Mouse (Mus musculus) myocyte (in vitro differentiated cells): ENCODE measurements around the gene Dnajb4. TPM values are rescaled to one million over a fixed set of nuclear protein-coding genes. Genes with fewer than 3 reads are reported as not detected.

Source experiments
- H3K27me3 ChIP-seq: one replicate; pipeline ENCODE4 v1.6.1; 2011; ENCODE audit not compliant: control insufficient read depth, insufficient read depth, insufficient read length
- H3K36me3 ChIP-seq: one replicate; pipeline ENCODE4 v1.6.1; 2011; ENCODE audit not compliant: control insufficient read depth, insufficient read depth
- H3K4me2 ChIP-seq: one replicate; pipeline ENCODE4 v1.6.1; 2011; ENCODE audit warnings: low read depth, control low read depth
- H3K4me3 ChIP-seq: one replicate; pipeline ENCODE4 v1.5.1; 2011; ENCODE audit warnings: mild to moderate bottlenecking, control low read depth, moderate library complexity
- H3K79me2 ChIP-seq: one replicate; pipeline ENCODE4 v1.6.1; 2011; ENCODE audit not compliant: control insufficient read depth, insufficient read depth
- H3ac ChIP-seq: one replicate; pipeline ENCODE4 v1.6.1; 2011; ENCODE audit not compliant: control insufficient read depth, insufficient read length
- CEBPB ChIP-seq: IDR thresholded peaks from 2 replicates; pipeline ENCODE4 v1.6.1; 2011; ENCODE audit warnings: mild to moderate bottlenecking, moderate library complexity; ENCODE audit not compliant: poor library complexity, insufficient read depth, severe bottlenecking
- E2F4 ChIP-seq: IDR thresholded peaks from one replicate; pipeline ENCODE4 v1.6.1; 2011; ENCODE audit warnings: mild to moderate bottlenecking, control low read depth, moderate library complexity; ENCODE audit not compliant: insufficient read depth
- MAX ChIP-seq: IDR thresholded peaks from one replicate; pipeline ENCODE4 v1.6.1; 2011; ENCODE audit warnings: low read depth, mild to moderate bottlenecking, control low read depth
- MYOD1 ChIP-seq, 3 experiments: IDR thresholded peaks; one replicate each; pipeline ENCODE4 v1.6.1; 2011; ENCODE audit warnings: control low read depth in 2 of 3, low read depth in 2 of 3, mild to moderate bottlenecking in 2 of 3, moderate library complexity in 1 of 3; ENCODE audit not compliant: insufficient read length in 2 of 3, control insufficient read depth in 1 of 3
- MYOG ChIP-seq, 3 experiments: IDR thresholded peaks; one replicate each; pipeline ENCODE4 v1.6.1; 2011; ENCODE audit warnings: control low read depth in 2 of 3, low read depth in 2 of 3, mild to moderate bottlenecking in 2 of 3; ENCODE audit not compliant: insufficient read length in 2 of 3, control insufficient read depth in 1 of 3, insufficient read depth in 1 of 3
- POLR2A ChIP-seq: IDR thresholded peaks from one replicate; pipeline ENCODE4 v1.6.1; 2011; ENCODE audit warnings: low read depth, mild to moderate bottlenecking, control low read depth, moderate library complexity; ENCODE audit not compliant: insufficient read length
- POLR2AphosphoS2 ChIP-seq: IDR thresholded peaks from one replicate; pipeline ENCODE4 v1.6.1; 2011; ENCODE audit warnings: low read depth, control low read depth; ENCODE audit not compliant: insufficient read length
- REST ChIP-seq: IDR thresholded peaks from one replicate; pipeline ENCODE4 v1.6.1; 2011; ENCODE audit warnings: mild to moderate bottlenecking, control low read depth, moderate library complexity; ENCODE audit not compliant: insufficient read depth, insufficient read length
- SRF ChIP-seq: IDR thresholded peaks from one replicate; pipeline ENCODE4 v1.6.1; 2011; ENCODE audit warnings: low read depth; ENCODE audit not compliant: control insufficient read depth, insufficient read length
- TCF12 ChIP-seq: IDR thresholded peaks from one replicate; pipeline ENCODE4 v1.6.1; 2011; ENCODE audit warnings: mild to moderate bottlenecking, control low read depth; ENCODE audit not compliant: poor library complexity, insufficient read depth, severe bottlenecking
- TCF3 ChIP-seq: IDR thresholded peaks from one replicate; pipeline ENCODE4 v1.6.1; 2011; ENCODE audit warnings: low read depth, control low read depth; ENCODE audit not compliant: insufficient read length
- USF1 ChIP-seq: IDR thresholded peaks from one replicate; pipeline ENCODE4 v1.6.1; 2011; ENCODE audit warnings: low read depth, mild to moderate bottlenecking, control low read depth, moderate library complexity
- polyA plus RNA-seq: library from polyadenylated mRNA; unstranded; fragments of >200 nt; fragmentation: generic; extraction: Trizol; gene quantifications from one replicate; pipeline ENCODE4 v1.2.1, GENCODE M21; 2012; ENCODE audit warnings: missing spikeins

The Dnajb4 gene
- polyA plus RNA-seq, 1 experiment, result 8.1 TPM

DNA sequence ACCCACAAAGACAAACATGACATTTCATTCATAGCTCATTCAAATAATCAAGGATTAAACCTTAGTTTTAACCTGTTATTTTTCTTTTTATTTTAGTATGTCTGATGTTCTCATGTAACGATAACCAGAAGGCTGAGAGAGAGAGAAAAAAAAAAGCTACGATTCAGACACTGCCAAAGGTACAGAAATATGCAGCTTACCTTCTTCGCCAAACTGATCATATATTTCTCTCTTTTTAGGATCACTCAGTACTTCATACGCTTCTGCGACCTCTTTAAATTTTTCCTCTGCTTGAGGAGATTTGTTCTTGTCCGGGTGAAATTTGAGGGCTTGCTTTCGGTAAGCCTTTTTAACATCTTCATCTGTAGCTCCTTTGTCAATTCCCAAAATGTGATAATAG lies 16.9 kb downstream of the Dnajb4 start:
- Histone ChIP-seq H3K27me3 (no peaks in the 10 kb centered on the region), H3K4me3 (peak overlapping the region; percentile 62), H3K36me3 (no peaks in the 10 kb centered on the region), H3K79me2 (peaks cover 52% of the 10 kb centered on the region), H3K4me2 (peak overlapping the region; percentile 79), H3ac (no peak overlapping the region)
- no peak for TF ChIP-seq CEBPB
- TF ChIP-seq MYOG (IDR thresholded peaks at IDR 0.05; ENCODE audit: control insufficient read depth in 1 of 3, insufficient read depth in 1 of 3, insufficient read length in 2 of 3, low read depth in 2 of 3), result no peak
- TF ChIP-seq E2F4, result no peak
- no peak for TF ChIP-seq SRF
- TF ChIP-seq TCF3, result no peak
- TF ChIP-seq MYOD1 (IDR thresholded peaks at IDR 0.05; ENCODE audit: control insufficient read depth in 1 of 3, insufficient read length in 2 of 3, low read depth in 2 of 3), result no peak
- no peak for TF ChIP-seq TCF12
- no peak for TF ChIP-seq REST

DNA sequence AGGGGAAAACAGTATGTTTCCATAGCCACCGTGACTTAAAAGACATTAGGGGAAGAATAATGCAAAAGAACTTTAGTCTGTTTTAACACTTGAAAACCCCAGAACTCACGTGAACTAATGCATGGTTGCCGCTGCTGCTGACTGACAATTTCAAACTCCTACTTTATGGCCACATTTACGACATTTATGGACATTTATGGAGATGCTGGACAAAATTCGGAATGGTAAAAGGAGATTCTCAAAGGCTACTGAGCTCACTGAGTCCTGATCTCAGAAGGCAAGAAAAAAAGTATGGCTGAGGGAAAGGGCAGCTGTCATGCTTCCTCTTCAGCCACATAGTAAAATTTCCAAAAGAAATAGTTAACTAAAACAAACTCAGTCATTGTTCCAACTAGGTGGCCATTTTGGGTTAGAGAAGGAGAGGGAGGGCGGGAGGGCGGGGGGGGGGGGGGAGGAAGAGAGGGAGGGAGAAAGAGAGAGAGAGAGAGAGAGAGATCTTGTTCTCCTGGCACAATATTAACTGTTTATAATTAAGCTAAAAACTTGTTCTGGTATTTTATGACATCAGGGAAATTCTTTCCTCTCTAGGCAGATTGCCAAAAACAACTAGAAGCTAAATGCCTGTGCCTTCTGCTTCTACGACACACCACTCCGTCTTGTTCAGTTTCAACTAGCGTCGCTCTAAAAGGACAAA lies 17.7 kb downstream of the Dnajb4 start:
- Histone ChIP-seq H3K36me3 (no peaks in the 10 kb centered on the region), H3K4me2 (peak overlapping the region; percentile 89), H3K4me3 (peak overlapping the region; percentile 62), H3K27me3 (no peaks in the 10 kb centered on the region), H3K79me2 (peaks cover 60% of the 10 kb centered on the region), H3ac (peak overlapping the region; percentile 10)
- TF ChIP-seq MAX (no peak), POLR2AphosphoS2 (no peak), REST (no peak), USF1 (no peak), MYOD1 (IDR thresholded peaks at IDR 0.05; ENCODE audit: control insufficient read depth in 1 of 3, insufficient read length in 2 of 3, low read depth in 2 of 3) (no peak), TCF12 (no peak), SRF (no peak), POLR2A (no peak), MYOG (IDR thresholded peaks at IDR 0.05; ENCODE audit: control insufficient read depth in 1 of 3, insufficient read depth in 1 of 3, insufficient read length in 2 of 3, low read depth in 2 of 3) (no peak), TCF3 (no peak)

DNA sequence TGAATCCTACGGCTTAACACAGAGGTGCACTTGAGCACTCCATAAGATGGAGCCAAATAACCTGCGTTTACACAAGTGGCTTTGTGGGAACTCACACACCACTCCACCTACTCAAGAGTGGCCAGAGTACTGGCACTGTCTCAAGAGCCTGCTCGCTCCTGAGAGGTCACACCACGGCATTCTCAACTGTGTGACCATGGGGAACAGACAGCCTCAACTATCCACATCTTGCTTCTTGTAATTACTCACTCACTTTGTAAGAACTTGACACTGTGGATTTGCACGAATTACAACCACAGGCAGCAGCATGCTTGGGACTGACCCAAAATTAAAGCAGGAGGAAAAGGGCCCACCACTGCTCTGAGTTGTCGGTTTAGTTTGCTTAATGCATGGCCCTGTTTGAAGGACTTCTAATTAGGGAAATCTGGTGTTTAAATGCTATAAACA lies 18.3 kb downstream of the Dnajb4 start:
- Histone ChIP-seq H3K79me2 (peaks cover 66% of the 10 kb centered on the region), H3K27me3 (no peaks in the 10 kb centered on the region), H3ac (peak overlapping the region; percentile 10), H3K4me2 (peak overlapping the region; percentile 89), H3K4me3 (peak overlapping the region; percentile 62), H3K36me3 (peaks cover 1% of the 10 kb centered on the region)
- no peak for TF ChIP-seq TCF12
- TF ChIP-seq POLR2A, result no peak
- no peak for TF ChIP-seq USF1
- no peak for TF ChIP-seq CEBPB
- no peak for TF ChIP-seq MAX
- no peak for TF ChIP-seq TCF3
- TF ChIP-seq MYOD1 (IDR thresholded peaks at IDR 0.05; ENCODE audit: control insufficient read depth in 1 of 3, insufficient read length in 2 of 3, low read depth in 2 of 3), result peak in 1 of 3 experiments; percentile 31
- no peak for TF ChIP-seq SRF
- no peak for TF ChIP-seq POLR2AphosphoS2
- TF ChIP-seq MYOG (IDR thresholded peaks at IDR 0.05; ENCODE audit: control insufficient read depth in 1 of 3, insufficient read depth in 1 of 3, insufficient read length in 2 of 3, low read depth in 2 of 3), result peak in 1 of 3 experiments; percentile 17
- no peak for TF ChIP-seq REST
- no peak for TF ChIP-seq E2F4

DNA sequence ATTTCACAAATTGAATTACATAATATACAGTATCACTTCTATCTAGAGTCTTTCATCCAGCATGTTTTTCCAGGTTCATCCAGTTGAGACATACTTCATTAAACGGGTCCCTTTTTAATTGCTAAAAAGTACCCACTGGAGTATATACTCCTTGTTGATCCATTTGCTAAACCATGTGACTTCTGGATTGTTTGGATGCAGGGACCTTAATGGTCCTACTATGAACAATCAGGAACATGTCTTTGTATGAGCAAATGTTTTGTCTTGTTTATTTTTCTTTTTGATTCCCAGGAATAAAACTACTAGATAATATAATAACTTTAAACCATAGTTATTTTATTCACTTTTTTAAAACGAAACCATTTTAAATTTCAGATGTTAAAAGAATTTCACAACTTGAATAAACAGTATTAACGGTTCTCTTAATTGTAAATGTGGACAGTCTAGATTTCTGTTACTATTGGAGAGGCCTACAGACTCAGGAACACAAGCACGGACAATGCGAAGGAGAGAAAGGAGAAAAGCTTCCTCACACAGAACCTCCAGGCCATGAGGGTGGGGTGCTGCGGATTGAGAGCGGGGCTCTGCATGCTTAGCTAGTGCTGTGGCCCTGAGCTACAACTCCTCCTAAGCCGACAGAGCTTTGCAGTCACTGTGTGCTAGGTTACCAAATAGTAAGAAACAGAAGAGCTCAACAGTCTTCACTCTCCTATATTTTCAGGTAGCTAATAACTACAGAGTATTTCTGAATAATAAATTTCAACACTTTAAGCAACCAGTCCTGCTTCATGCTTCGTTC lies 19.2 kb downstream of the Dnajb4 start:
- Histone ChIP-seq H3K27me3 (no peaks in the 10 kb centered on the region), H3ac (no peak overlapping the region), H3K36me3 (peaks cover 11% of the 10 kb centered on the region), H3K79me2 (peaks cover 75% of the 10 kb centered on the region), H3K4me2 (peak overlapping the region; percentile 89), H3K4me3 (peak overlapping the region; percentile 62)
- TF ChIP-seq POLR2AphosphoS2 (no peak), TCF12 (no peak), TCF3 (no peak), CEBPB (no peak), USF1 (no peak), REST (no peak), POLR2A (no peak), E2F4 (no peak), MYOG (IDR thresholded peaks at IDR 0.05; ENCODE audit: control insufficient read depth in 1 of 3, insufficient read depth in 1 of 3, insufficient read length in 2 of 3, low read depth in 2 of 3) (no peak), MYOD1 (IDR thresholded peaks at IDR 0.05; ENCODE audit: control insufficient read depth in 1 of 3, insufficient read length in 2 of 3, low read depth in 2 of 3) (no peak), SRF (no peak), MAX (no peak)
